Mouse (Mus musculus) E14TG2a.4 (cell line): ENCODE measurements around the gene Tmem201.

Source experiments
- CTCF ChIP-seq: conservative IDR thresholded peaks from 2 replicates; pipeline ENCODE4 v1.5.1; 2014; ENCODE audit warnings: low read length
- NANOG ChIP-seq: IDR thresholded peaks from 2 replicates; pipeline ENCODE4 v1.6.1; 2014; ENCODE audit warnings: borderline replicate concordance, low read length, mixed read lengths
- POU5F1 ChIP-seq: IDR thresholded peaks from 2 replicates; pipeline ENCODE4 v1.6.1; 2014; ENCODE audit warnings: low read length, borderline replicate concordance

- no peak for TF ChIP-seq CTCF
- TF ChIP-seq POU5F1: no peak
- no peak for TF ChIP-seq NANOG
These were observed 38.0 kb upstream of the Tmem201 start for GRCm38 (mm10) chr4:149775760-149776362.
